Mouse (Mus musculus): ENCODE results near the gene Apol7b. TPM values are rescaled to one million over a fixed set of nuclear protein-coding genes. Genes with fewer than 3 reads are reported as not detected.
"Not testable (repeated sequence)": the region's sequence is repeated elsewhere in the genome, so short reads cannot be mapped to it uniquely, and the experiment has no call there.

The Apol7b gene
- polyA plus RNA-seq, 1 experiment from 2014 or later: not detected

DNA sequence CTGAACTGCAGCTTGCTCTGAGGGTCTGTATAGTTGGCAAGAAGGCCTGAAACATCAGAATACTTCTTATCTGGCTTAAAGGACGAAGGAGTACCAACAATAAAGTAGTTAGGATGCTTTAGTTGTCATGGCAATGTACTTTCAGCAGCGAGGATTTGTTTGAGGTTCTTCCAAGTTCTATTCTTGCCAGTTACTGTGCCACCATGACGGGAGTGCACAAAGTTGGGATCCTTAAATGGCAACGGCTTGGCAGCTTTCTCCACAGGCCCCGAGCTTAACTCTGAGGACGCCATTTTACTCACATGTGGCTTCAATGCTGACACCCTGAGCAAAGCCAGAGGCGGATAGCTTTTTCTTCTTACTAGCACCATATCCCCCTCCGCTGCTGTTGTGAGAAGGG lies 2.5 kb downstream of the Apol7b start:
- not testable (repeated sequence) for H3K9ac ChIP-seq (ENCODE audit: low read length); DNase-seq (ENCODE audit: low spot score); H3K4me3 ChIP-seq (ENCODE audit: low read depth, low read length); H3K4me1 ChIP-seq (replicated peaks; ENCODE audit: control insufficient read depth, insufficient read depth, low read length); H3K9me3 ChIP-seq (ENCODE audit: control insufficient read depth, low read length); H3K27ac ChIP-seq (ENCODE audit: low read depth, low read length); H3K27me3 ChIP-seq (ENCODE audit: control insufficient read depth, insufficient read depth, low read length); H3K36me3 ChIP-seq (ENCODE audit: control insufficient read depth, insufficient read depth, low read length); H3K4me2 ChIP-seq (ENCODE audit: low read depth, low read length, severe bottlenecking); ATAC-seq (replicated peaks; ENCODE audit: low FRiP score)
- WGBS: 88% methylated on average over 7 of the region's 8 CpGs

DNA sequence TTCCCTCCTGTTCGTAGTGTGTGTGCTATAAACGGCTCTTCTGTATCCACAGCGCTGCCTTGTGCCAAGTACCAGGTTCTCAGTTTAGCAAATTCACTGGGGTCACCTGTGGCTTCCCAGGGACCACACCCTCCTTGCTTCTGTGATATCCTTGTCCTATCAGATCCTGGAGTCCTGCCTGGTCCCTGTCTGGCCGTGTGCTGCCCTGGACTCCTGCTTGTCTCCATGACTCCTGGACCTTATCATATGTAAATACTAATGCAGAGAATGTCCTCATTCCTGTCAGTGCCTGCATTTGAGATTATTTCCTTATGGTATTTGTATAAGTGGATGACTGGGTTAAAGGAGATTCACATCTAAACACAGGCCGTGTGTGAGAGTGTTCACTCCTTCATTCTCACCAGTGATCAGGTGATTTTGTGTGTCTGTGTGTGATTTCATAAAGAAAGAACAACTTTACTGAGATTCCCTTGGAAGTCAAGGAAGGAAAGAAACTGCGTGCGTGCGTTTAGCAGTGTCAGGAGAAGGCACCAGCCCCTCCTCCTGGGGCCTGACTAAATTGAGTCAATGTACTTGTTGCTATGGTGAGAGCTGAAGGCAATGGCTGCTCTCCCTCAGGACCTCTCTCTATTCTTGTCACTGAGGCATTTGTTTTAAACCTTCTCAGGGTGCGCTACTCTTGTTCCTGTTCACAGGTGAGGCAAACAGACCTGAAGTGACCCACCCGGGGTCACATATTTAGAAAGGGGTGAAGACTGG lies 18.4 kb downstream of the Apol7b start:
- 72% methylated on average over 8 of the region's 10 CpGs for WGBS
- H3K4me2 ChIP-seq (ENCODE audit: low read depth, low read length, severe bottlenecking); H3K4me3 ChIP-seq (ENCODE audit: low read depth, low read length); DNase-seq (ENCODE audit: low spot score); H3K4me1 ChIP-seq (replicated peaks; ENCODE audit: control insufficient read depth, insufficient read depth, low read length); H3K27me3 ChIP-seq (ENCODE audit: control insufficient read depth, insufficient read depth, low read length); ATAC-seq (replicated peaks; ENCODE audit: low FRiP score); H3K9me3 ChIP-seq (ENCODE audit: control insufficient read depth, low read length); H3K9ac ChIP-seq (ENCODE audit: low read length); H3K36me3 ChIP-seq (ENCODE audit: control insufficient read depth, insufficient read depth, low read length); H3K27ac ChIP-seq (ENCODE audit: low read depth, low read length): not testable (repeated sequence)

DNA sequence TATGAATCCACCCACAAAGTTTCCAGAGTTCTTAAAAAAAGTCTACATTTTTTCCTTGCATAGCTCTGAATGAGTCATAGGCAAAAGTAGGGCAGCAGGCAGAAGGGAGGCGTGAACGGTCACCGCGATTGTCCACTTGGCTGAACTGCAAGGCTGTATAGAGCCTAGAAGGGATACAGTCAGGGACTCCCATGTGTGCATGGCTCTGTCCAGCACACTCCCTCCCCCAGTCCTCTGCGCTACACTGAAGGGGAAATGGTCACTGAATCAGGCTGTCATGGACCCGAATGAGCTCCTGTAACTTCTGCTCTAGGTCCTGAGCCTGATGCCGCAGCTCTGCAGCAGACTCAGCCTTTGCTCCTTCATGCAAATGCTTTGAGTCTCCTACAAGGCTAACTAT lies 24.4 kb downstream of the Apol7b start:
- DNase-seq (ENCODE audit: low spot score); ATAC-seq (replicated peaks; ENCODE audit: low FRiP score); H3K9me3 ChIP-seq (ENCODE audit: control insufficient read depth, low read length); H3K9ac ChIP-seq (ENCODE audit: low read length); H3K4me2 ChIP-seq (ENCODE audit: low read depth, low read length, severe bottlenecking); H3K27me3 ChIP-seq (ENCODE audit: control insufficient read depth, insufficient read depth, low read length); H3K36me3 ChIP-seq (ENCODE audit: control insufficient read depth, insufficient read depth, low read length); H3K4me1 ChIP-seq (replicated peaks; ENCODE audit: control insufficient read depth, insufficient read depth, low read length); H3K4me3 ChIP-seq (ENCODE audit: low read depth, low read length); H3K27ac ChIP-seq (ENCODE audit: low read depth, low read length): not testable (repeated sequence)
- 88% methylated on average over 3 of the region's 7 CpGs for WGBS

DNA sequence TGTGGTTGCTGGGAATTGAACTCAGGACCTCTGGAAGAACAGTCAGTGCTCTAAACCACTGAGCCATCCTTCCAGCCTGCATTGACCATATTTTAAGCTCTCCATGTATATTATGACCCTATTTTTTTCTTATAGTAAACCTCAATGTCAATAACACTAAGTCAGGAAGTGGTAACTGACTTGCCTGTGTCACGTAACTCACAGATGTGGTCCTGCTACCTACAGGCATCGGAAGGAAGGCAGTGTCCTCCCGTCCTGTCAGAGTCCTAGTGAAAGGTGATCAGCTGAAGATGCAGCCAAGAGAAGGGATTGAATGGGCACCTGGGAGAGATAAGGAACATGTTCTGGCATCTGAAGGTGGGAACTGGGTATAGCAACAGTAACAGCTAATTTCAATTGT lies 27.6 kb downstream of the Apol7b start:
- H3K4me3 ChIP-seq (ENCODE audit: low read depth, low read length); DNase-seq (ENCODE audit: low spot score); ATAC-seq (replicated peaks; ENCODE audit: low FRiP score); H3K9ac ChIP-seq (ENCODE audit: low read length); H3K27me3 ChIP-seq (ENCODE audit: control insufficient read depth, insufficient read depth, low read length); H3K27ac ChIP-seq (ENCODE audit: low read depth, low read length); H3K4me1 ChIP-seq (replicated peaks; ENCODE audit: control insufficient read depth, insufficient read depth, low read length); H3K36me3 ChIP-seq (ENCODE audit: control insufficient read depth, insufficient read depth, low read length); H3K9me3 ChIP-seq (ENCODE audit: control insufficient read depth, low read length); H3K4me2 ChIP-seq (ENCODE audit: low read depth, low read length, severe bottlenecking): not testable (repeated sequence)
- WGBS: no CpG with 5 or more reads among the region's 3 CpGs

DNA sequence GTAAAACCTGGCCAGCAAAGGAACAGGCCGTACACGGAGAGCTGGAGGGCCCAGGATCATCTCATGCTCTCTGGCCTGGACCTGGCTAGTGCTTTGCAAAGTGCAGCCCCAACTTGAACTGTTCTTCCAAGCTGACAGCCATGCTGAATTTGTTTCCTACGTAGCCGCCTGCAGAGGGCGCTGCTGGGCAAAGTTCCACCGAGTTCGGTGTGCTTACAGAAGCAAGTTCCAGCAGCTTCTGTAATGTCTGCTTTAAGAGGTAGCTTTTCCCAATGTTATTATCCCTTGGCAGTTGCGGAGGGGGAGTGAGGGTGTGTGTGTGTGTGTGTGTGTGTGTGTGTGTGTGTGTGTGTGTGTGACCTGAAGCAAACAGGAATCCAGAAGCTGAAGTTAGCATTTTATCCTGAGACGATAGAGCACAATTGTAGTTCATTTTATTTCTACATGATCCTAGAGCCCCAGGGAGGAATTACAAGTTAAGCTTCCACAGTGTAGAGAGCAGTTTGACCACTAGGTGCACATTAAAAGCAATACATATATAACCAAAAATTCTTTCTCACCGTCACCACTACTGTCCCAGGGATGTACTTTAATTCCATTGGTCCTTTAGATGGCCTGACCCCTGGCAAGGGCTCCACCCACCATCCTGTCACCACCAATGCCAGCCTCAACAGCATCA lies 30.5 kb downstream of the Apol7b start:
- ATAC-seq (replicated peaks; ENCODE audit: low FRiP score): not testable (repeated sequence)
- 38% methylated on average over 2 of the region's 10 CpGs for WGBS

DNA sequence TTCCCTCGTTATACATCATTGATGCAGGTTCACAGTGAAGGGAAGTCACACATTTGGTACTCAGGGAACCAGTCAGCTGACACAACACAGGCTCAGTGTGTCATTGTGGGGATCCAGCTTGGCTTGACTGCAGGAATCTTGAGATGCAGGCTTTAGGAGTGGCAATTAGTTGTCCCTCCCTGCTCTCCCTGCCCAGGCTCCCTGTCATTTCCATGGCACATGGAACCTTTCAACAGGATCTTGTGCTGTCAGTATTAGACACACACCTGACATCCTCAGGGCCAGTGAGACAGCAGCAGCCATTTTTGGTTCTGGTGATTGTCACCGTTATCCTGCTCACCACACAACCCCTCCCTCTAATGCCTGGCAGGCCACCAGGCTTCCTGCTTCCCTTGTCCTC lies 31.6 kb downstream of the Apol7b start:
- not testable (repeated sequence) for H3K9ac ChIP-seq (ENCODE audit: low read length); DNase-seq (ENCODE audit: low spot score); H3K4me3 ChIP-seq (ENCODE audit: low read depth, low read length); H3K27me3 ChIP-seq (ENCODE audit: control insufficient read depth, insufficient read depth, low read length); H3K9me3 ChIP-seq (ENCODE audit: control insufficient read depth, low read length); H3K4me2 ChIP-seq (ENCODE audit: low read depth, low read length, severe bottlenecking); H3K4me1 ChIP-seq (replicated peaks; ENCODE audit: control insufficient read depth, insufficient read depth, low read length); H3K36me3 ChIP-seq (ENCODE audit: control insufficient read depth, insufficient read depth, low read length); H3K27ac ChIP-seq (ENCODE audit: low read depth, low read length); ATAC-seq (replicated peaks; ENCODE audit: low FRiP score)
- 59% methylated on average over 2 of the region's 2 CpGs for WGBS

More for the DNA sequence above, 30.5 kb downstream of the Apol7b start:
- H3K4me3 ChIP-seq (ENCODE audit: low read depth, low read length); H3K4me1 ChIP-seq (replicated peaks; ENCODE audit: control insufficient read depth, insufficient read depth, low read length); H3K27ac ChIP-seq (ENCODE audit: low read depth, low read length); H3K9ac ChIP-seq (ENCODE audit: low read length); H3K36me3 ChIP-seq (ENCODE audit: control insufficient read depth, insufficient read depth, low read length); H3K4me2 ChIP-seq (ENCODE audit: low read depth, low read length, severe bottlenecking); H3K9me3 ChIP-seq (ENCODE audit: control insufficient read depth, low read length); H3K27me3 ChIP-seq (ENCODE audit: control insufficient read depth, insufficient read depth, low read length); DNase-seq (ENCODE audit: low spot score): not testable (repeated sequence)

DNA sequence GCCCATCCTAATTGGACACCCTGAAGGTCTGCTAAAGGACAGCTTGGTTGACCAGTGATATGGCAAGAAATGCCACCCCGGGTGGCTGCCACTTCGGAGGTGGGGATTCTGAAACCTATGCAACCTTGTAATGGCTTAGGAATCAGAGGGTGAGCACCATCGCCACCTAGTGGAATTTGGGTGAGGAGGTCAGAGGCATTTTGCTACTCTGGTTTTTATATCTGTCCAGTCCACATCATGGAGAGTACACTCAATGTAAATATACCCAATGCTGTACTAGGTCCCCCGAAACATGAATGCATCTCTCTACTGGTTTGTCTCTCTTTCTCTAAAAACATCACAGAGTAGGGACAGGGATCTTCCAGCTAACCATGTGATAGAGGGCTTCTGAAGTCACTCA lies 34.6 kb downstream of the Apol7b start:
- H3K9me3 ChIP-seq (ENCODE audit: control insufficient read depth, low read length); H3K4me1 ChIP-seq (replicated peaks; ENCODE audit: control insufficient read depth, insufficient read depth, low read length); H3K36me3 ChIP-seq (ENCODE audit: control insufficient read depth, insufficient read depth, low read length); H3K27ac ChIP-seq (ENCODE audit: low read depth, low read length); H3K4me2 ChIP-seq (ENCODE audit: low read depth, low read length, severe bottlenecking); H3K4me3 ChIP-seq (ENCODE audit: low read depth, low read length); H3K9ac ChIP-seq (ENCODE audit: low read length); ATAC-seq (replicated peaks; ENCODE audit: low FRiP score); H3K27me3 ChIP-seq (ENCODE audit: control insufficient read depth, insufficient read depth, low read length); DNase-seq (ENCODE audit: low spot score): not testable (repeated sequence)
- WGBS: 31% methylated on average over 4 of the region's 4 CpGs

DNA sequence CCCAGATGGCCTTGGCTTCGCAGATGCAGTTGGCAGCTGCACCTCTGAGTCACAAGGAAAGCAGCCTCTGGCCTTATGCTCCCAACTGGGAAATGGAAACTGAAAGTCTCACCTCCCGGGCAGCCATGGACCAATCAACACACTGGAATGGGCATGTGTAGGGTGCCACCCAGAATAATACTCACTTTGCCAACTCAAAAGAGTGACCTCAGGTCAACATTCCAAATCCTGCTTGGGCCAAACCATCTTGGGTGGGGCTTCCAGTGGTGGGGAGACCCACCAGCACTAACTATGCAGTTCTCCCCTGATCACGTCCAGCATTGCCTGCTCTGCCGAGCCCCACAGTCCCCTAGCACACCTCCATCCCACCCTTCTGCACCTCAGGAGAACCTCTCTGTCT lies 36.3 kb downstream of the Apol7b start, which contains the start of gene Apol9a:
Gene Apol9a, minus strand, starts transcription at position 101 of the 400 bp plus-strand sequence.
- not testable (repeated sequence) for H3K4me2 ChIP-seq (ENCODE audit: low read depth, low read length, severe bottlenecking); H3K9ac ChIP-seq (ENCODE audit: low read length); DNase-seq (ENCODE audit: low spot score); H3K4me3 ChIP-seq (ENCODE audit: low read depth, low read length); H3K9me3 ChIP-seq (ENCODE audit: control insufficient read depth, low read length); H3K4me1 ChIP-seq (replicated peaks; ENCODE audit: control insufficient read depth, insufficient read depth, low read length); H3K36me3 ChIP-seq (ENCODE audit: control insufficient read depth, insufficient read depth, low read length); H3K27ac ChIP-seq (ENCODE audit: low read depth, low read length); ATAC-seq (replicated peaks; ENCODE audit: low FRiP score); H3K27me3 ChIP-seq (ENCODE audit: control insufficient read depth, insufficient read depth, low read length)
- WGBS: no CpG with 5 or more reads among the region's 4 CpGs

DNA sequence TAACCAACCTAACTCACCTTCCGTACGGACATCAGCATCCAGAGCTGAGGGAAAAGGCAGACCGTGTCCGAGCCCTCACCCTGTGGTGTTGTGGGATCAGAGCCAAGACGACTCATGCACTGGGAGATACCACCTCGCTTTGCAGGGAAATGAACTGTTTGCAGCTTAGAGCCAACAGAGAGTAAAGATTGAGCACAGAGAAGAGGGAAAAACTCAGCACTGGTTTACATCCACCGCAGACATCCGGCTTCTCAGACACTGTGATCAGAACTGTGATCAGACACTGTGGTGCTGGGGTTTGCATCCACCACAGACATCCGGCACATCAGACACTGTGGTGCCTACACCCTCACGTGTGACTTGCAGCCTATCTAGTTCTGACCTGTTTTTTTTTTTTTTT lies 40.9 kb downstream of the Apol7b start:
- not testable (repeated sequence) for H3K9me3 ChIP-seq (ENCODE audit: control insufficient read depth, low read length); DNase-seq (ENCODE audit: low spot score); H3K4me1 ChIP-seq (replicated peaks; ENCODE audit: control insufficient read depth, insufficient read depth, low read length); H3K36me3 ChIP-seq (ENCODE audit: control insufficient read depth, insufficient read depth, low read length); ATAC-seq (replicated peaks; ENCODE audit: low FRiP score); H3K27me3 ChIP-seq (ENCODE audit: control insufficient read depth, insufficient read depth, low read length); H3K27ac ChIP-seq (ENCODE audit: low read depth, low read length); H3K4me3 ChIP-seq (ENCODE audit: low read depth, low read length); H3K4me2 ChIP-seq (ENCODE audit: low read depth, low read length, severe bottlenecking); H3K9ac ChIP-seq (ENCODE audit: low read length)
- 86% methylated on average over 10 of the region's 10 CpGs for WGBS

Measured in forebrain, embryonic 11.5 days (tissue).